Mouse (Mus musculus) kidney, embryonic 15.5 days (tissue): Measurements from ENCODE around the gene Pskh1. TPM values are rescaled to one million over a fixed set of nuclear protein-coding genes. Genes with fewer than 3 reads are reported as not detected.

ENCODE experiments used
- ATAC-seq: fragments of 200-750 bp; cut with Nextera tagmentation; replicated peaks from 2 replicates; pipeline ENCODE4 v1.8.0; 2017; ENCODE audit warnings: moderate TSS enrichment; ENCODE audit not compliant: low FRiP score
- H3K27ac ChIP-seq: fragments of 300-500 bp; sonication (generic); 2 replicates; pipeline ENCODE4 v1.5.1; 2015; ENCODE audit warnings: mild to moderate bottlenecking, inconsistent platforms
- H3K27me3 ChIP-seq: fragments of 300-500 bp; sonication (generic); 2 replicates; pipeline ENCODE4 v1.6.1; 2015; ENCODE audit warnings: inconsistent platforms
- H3K36me3 ChIP-seq: fragments of 300-500 bp; sonication (generic); 2 replicates; pipeline ENCODE4 v1.6.1; 2015; ENCODE audit warnings: inconsistent platforms
- H3K4me1 ChIP-seq: fragments of 300-500 bp; sonication (generic); 2 replicates; pipeline ENCODE4 v1.6.1; 2015; ENCODE audit warnings: inconsistent platforms
- H3K4me2 ChIP-seq: fragments of 300-500 bp; sonication (generic); 2 replicates; pipeline ENCODE4 v1.6.1; 2015; ENCODE audit warnings: moderate library complexity, mild to moderate bottlenecking, inconsistent platforms
- H3K4me3 ChIP-seq: fragments of 300-500 bp; sonication (generic); replicated peaks from 2 replicates; pipeline ENCODE4 v1.5.1; 2015; ENCODE audit warnings: mild to moderate bottlenecking, inconsistent platforms
- H3K9ac ChIP-seq: fragments of 300-500 bp; sonication (generic); 2 replicates; pipeline ENCODE4 v1.6.1; 2015; ENCODE audit warnings: mild to moderate bottlenecking, inconsistent platforms
- H3K9me3 ChIP-seq: fragments of 300-500 bp; sonication (generic); replicated peaks from 2 replicates; pipeline ENCODE4 v1.6.1; 2016; ENCODE audit warnings: inconsistent platforms
- WGBS: fragments of 180-500 bp; shearing (Covaris S2); methylation state at CpG from one replicate; pipeline ENCODE4 v1.1.7; 2015; ENCODE audit warnings: mixed read lengths; 5-methylcytosine and 5-hydroxymethylcytosine counted together
- polyA plus RNA-seq: library from polyadenylated mRNA; unstranded; fragments of >200 nt; fragmentation: Nextera tagmentation; extraction: Ambion mirVana; gene quantifications from 2 replicates; pipeline ENCODE4 v1.2.1, GENCODE M21; 2015

The Pskh1 gene
- polyA plus RNA-seq, 1 experiment from 2014 or later: 41.9 TPM

DNA sequence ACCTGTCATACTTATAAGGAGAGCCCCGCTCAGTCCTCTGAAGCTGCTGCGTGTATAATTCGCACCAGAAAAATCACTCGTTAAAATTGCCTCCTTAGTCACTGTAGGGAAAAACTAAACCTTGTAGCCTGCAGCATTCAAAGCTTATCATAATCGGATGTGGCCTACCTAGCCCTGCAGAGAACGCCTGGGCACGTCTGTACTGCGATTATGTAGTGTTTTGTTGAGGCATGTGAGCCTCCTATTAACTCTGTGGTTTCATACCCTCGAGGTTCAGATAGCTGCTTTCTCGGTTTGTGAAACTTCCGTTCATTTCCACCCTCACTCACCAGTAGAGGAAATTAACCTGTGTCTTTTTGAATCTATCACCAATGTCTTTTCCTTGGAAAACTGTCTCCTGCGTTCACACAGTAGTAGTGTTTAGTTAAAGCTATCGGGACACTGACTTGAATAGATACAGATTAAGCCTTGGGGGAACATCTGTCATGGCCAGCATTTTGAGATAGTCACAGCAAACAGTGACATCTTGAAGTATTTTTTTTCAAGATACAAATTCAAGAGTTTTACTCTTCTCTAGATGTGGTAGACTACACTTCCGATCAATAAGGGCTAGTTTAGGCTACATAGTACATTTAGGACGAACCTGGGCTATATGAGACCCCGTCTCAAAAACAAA is 838 bp downstream of the Pskh1 start:
- Histone ChIP-seq H3K27ac (peak overlapping the region; percentile 91), H3K4me1 (peaks cover 12% of the 10 kb centered on the region), H3K9me3 (no peaks in the 10 kb centered on the region), H3K36me3 (peaks cover 8% of the 10 kb centered on the region; the same call in 1 of the 2 replicates), H3K27me3 (no peaks in the 10 kb centered on the region), H3K4me2 (peak overlapping the region; percentile 72), H3K9ac (peak overlapping the region; percentile 100), H3K4me3 (peak overlapping the region; percentile 94)
- 30% methylated on average over 16 of the region's 16 CpGs for WGBS
- ATAC-seq: 0 out of 2 replicates have a peak, but pooled peaks have one; percentile 8

DNA sequence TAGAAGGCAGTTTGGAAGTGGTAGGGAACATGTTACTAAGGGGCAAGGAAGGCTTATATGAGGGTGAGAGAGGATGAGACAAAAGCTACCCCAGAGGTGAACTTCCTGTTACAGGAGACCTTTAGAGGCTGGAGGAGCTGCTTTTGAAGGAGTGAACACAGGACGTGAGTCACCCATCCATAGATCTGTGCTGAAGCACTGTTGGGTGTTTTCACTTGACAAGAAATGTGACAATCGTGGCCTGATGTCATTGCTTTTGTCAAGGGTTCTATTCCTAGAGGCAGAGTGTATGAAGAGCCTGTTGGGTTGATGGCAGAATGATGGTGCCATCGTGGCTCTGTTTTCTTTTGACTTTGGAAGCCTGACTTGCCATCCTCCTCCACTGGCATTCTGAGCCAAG is 19.1 kb downstream of the Pskh1 start:
- no peak overlapping the region for H3K27ac ChIP-seq
- 84% methylated on average over 3 of the region's 3 CpGs for WGBS
- H3K4me1 ChIP-seq: no peaks in the 10 kb centered on the region
- ATAC-seq: no peak
- no peak overlapping the region for H3K4me3 ChIP-seq
- no peak overlapping the region for H3K9ac ChIP-seq
- H3K27me3 ChIP-seq: no peaks in the 10 kb centered on the region
- no peaks in the 10 kb centered on the region for H3K9me3 ChIP-seq
- H3K4me2 ChIP-seq: no peak overlapping the region
- peaks cover 48% of the 10 kb centered on the region for H3K36me3 ChIP-seq

DNA sequence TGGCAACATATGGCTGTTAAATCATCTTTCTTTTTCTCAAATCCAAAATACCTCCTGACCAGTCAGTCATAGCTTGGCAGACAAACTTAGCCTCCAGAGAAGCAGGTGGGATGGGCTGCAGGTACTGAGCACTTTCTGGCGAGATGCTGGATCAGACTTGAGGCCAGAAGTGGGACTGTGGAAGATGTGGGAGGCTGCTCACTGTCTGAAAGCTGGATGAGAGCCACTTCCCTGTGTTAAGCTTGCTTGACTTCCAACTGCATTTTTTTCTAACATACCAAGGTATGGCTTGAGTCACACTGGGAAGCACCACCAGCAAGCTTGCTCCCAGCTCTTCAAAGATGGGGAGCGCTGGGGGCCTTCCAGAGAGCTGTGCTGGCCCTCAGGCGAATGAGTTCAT is 24.9 kb downstream of the Pskh1 start:
- Histone ChIP-seq H3K4me3 (no peak overlapping the region), H3K4me2 (no peak overlapping the region), H3K9ac (no peak overlapping the region), H3K27ac (no peak overlapping the region), H3K36me3 (peaks cover 34% of the 10 kb centered on the region), H3K27me3 (no peaks in the 10 kb centered on the region), H3K4me1 (no peaks in the 10 kb centered on the region), H3K9me3 (no peaks in the 10 kb centered on the region)
- whole genome bisulfite sequencing: 73% methylated on average over 3 of the region's 3 CpGs
- ATAC-seq: no peak

DNA sequence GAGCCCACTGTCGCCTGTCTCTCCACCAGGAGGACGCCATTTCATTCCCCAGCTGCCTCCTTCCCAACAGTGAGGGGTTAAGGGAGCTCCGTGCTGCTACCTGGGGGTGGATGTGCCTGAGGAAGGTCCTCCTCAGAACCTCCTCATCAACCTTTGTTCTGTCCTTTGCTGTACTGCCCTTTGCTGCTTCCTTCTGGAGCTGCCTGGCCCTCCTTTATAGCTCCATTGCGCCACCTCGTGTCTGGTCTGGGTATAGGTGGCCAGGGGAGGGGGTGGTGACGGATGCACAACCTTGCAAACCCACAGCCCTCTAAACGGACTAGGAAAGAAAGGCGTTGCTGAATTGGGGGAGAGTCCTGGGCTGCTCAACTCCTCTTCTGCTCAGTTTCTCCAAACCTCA is 30.4 kb downstream of the Pskh1 start:
- H3K4me1 ChIP-seq: peaks cover 1% of the 10 kb centered on the region; the same call in 1 of the 2 replicates
- H3K9ac ChIP-seq: no peak overlapping the region
- ATAC-seq: peak; percentile 31; the same call in 1 of the 2 replicates
- no peak overlapping the region for H3K4me2 ChIP-seq
- H3K27me3 ChIP-seq: no peaks in the 10 kb centered on the region
- no peaks in the 10 kb centered on the region for H3K9me3 ChIP-seq
- 25% methylated on average over 8 of the region's 8 CpGs for WGBS
- no peak overlapping the region for H3K27ac ChIP-seq
- H3K36me3 ChIP-seq: peaks cover 54% of the 10 kb centered on the region
- H3K4me3 ChIP-seq: no peak overlapping the region

DNA sequence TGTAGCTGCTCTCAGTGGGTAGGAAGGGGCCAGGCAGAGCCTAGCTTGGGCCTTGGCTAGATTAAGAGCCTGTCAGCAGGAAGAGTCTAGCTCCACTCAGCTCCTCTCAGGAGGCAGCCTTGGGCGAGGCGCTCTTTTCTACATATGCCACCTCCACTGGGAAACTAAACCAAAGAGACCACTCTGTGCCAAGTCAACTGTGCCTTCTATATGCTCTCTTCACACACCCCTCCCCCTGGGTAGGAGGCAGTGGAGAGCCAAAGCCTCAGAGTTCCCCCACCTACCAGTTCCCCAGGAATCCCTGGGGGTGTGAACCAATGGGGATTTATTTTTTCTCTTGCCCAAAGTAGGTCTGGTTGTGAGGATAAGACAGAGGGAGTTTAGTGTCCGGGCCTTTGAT is 31.0 kb downstream of the Pskh1 start:
- no peaks in the 10 kb centered on the region for H3K9me3 ChIP-seq
- H3K27ac ChIP-seq: no peak overlapping the region
- H3K4me2 ChIP-seq: no peak overlapping the region
- no peak overlapping the region for H3K4me3 ChIP-seq
- no peaks in the 10 kb centered on the region for H3K27me3 ChIP-seq
- no peak overlapping the region for H3K9ac ChIP-seq
- 93% methylated on average over 3 of the region's 3 CpGs for WGBS
- H3K4me1 ChIP-seq: peaks cover 7% of the 10 kb centered on the region
- H3K36me3 ChIP-seq: peaks cover 48% of the 10 kb centered on the region
- no peak for ATAC-seq

DNA sequence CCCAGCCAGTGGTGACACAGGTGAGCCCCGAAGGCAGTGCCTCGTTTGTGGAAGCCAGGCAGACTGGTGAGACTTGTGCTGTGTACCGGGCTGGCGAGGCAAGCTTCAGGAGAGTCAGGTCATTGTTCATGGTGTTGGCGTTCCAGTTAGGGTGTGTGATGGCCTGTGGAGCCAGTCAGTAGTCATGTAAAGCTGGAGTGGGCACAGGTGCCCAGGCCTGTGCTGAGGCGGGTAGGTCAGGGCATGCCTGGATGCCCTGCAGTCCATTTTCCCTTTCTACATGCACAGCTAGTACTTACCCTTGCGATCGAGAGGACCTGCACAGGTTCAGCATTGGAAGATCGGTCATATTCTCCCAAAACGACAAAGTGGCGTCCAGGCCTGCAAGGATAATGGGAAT is 32.3 kb downstream of the Pskh1 start:
- H3K27ac ChIP-seq: no peak overlapping the region
- WGBS: 88% methylated on average over 11 of the region's 11 CpGs
- peaks cover 12% of the 10 kb centered on the region for H3K4me1 ChIP-seq
- no peak for ATAC-seq
- no peak overlapping the region for H3K9ac ChIP-seq
- no peak overlapping the region for H3K4me3 ChIP-seq
- peaks cover 41% of the 10 kb centered on the region for H3K36me3 ChIP-seq
- no peak overlapping the region for H3K4me2 ChIP-seq
- H3K27me3 ChIP-seq: no peaks in the 10 kb centered on the region
- no peaks in the 10 kb centered on the region for H3K9me3 ChIP-seq

DNA sequence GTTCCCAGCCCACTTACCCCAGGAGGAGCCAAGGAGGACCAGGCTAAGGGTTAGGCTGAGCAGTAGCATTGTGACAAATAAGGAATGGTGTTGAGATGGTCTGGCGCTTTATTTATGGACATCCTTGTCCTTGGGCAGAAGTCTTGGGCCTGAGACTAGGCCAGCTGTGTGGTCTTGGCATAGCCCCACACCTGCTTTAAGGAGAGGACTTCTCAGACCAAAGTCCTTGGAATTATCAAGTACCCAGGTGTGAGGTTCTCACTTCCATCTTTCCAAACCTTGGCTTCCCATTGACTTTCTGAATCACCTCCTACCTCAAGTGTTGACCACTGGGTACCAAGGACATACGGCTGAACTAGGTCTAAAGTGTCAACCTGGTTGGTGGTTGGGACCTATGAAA is 33.5 kb downstream of the Pskh1 start, which contains the start of gene Ctrl:
Gene Ctrl (minus strand): TSS at position 101 of the 400 bp plus-strand sequence.
- 97% methylated on average over 2 of the region's 2 CpGs for WGBS
- H3K9ac ChIP-seq: no peak within 1 kb of the TSS
- no peak within 1 kb of the TSS for H3K4me3 ChIP-seq
- no peaks in the 10 kb centered on the region for H3K27me3 ChIP-seq
- no peaks in the 10 kb centered on the region for H3K9me3 ChIP-seq
- H3K4me1 ChIP-seq: peaks cover 22% of the 10 kb centered on the region
- H3K27ac ChIP-seq: no peak within 1 kb of the TSS
- H3K4me2 ChIP-seq: no peak within 1 kb of the TSS
- H3K36me3 ChIP-seq: peaks cover 39% of the 10 kb centered on the region
- no peak for ATAC-seq

DNA sequence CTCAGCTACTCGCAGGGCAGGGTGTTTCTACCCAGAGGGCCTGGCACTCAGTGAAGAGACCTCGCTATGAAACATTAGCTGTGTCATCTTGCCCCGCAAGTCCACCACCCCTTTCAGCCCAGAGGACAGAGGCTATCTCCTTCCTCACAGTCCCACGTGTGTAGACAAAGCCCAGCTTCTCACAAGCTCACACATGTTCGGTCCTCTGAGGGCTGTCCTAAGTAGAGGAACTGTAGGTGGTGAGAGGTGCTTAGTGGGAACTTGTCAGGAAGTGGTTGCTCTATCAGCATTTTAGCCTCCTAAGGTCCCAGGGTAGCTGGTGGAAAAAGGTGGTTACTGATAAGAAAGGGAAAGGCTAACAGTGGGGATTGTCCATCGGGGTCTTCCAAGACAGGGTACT is 34.9 kb downstream of the Pskh1 start:
- Histone ChIP-seq H3K36me3 (peaks cover 30% of the 10 kb centered on the region), H3K4me1 (peaks cover 22% of the 10 kb centered on the region), H3K27ac (no peak overlapping the region), H3K4me2 (no peak overlapping the region), H3K4me3 (no peak overlapping the region), H3K9me3 (no peaks in the 10 kb centered on the region), H3K27me3 (no peaks in the 10 kb centered on the region), H3K9ac (no peak overlapping the region)
- no peak for ATAC-seq
- WGBS: 83% methylated on average over 6 of the region's 6 CpGs

DNA sequence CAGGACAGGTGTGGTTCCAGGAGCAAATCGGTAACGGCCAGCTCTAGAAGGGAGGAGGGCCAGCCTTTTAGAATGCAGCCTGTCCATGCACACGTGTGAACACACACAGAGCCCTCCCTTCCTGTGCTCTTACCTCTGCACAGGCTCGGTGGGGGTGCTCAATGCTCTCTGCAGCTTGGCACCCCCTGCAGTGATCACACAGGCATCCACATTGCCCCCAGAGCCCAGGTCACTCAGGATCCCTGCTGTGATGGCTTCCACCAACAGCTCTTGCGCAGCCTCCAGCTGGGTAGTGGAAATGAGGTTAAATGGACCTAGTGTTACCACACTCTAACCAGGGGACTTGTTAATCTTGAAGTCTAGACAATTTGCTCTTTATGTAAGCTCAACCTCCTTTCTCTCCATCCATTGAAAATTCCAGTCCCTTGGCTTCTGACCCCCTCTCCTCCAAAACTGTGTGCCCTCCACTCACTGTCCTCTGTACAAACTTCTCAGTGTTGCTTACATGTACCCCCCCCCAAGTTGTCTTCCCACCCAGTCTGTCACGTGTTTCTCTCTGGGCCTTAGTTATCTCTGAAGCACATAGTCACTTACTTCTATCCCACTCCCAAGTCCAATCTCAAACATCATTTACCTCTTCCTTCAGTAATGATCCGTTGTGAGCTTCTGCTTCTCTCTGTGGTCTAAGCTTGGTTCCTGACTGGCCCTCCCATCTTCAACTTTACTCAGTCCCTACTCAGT is 35.8 kb downstream of the Pskh1 start:
- Histone ChIP-seq H3K9ac (peak overlapping the region; percentile 68), H3K4me1 (peaks cover 22% of the 10 kb centered on the region), H3K9me3 (no peaks in the 10 kb centered on the region), H3K27ac (peak overlapping the region; percentile 91), H3K4me2 (peak overlapping the region; percentile 97), H3K27me3 (no peaks in the 10 kb centered on the region), H3K4me3 (peak overlapping the region; percentile 92), H3K36me3 (peaks cover 26% of the 10 kb centered on the region)
- WGBS: 28% methylated on average over 7 of the region's 7 CpGs
- no peak for ATAC-seq

DNA sequence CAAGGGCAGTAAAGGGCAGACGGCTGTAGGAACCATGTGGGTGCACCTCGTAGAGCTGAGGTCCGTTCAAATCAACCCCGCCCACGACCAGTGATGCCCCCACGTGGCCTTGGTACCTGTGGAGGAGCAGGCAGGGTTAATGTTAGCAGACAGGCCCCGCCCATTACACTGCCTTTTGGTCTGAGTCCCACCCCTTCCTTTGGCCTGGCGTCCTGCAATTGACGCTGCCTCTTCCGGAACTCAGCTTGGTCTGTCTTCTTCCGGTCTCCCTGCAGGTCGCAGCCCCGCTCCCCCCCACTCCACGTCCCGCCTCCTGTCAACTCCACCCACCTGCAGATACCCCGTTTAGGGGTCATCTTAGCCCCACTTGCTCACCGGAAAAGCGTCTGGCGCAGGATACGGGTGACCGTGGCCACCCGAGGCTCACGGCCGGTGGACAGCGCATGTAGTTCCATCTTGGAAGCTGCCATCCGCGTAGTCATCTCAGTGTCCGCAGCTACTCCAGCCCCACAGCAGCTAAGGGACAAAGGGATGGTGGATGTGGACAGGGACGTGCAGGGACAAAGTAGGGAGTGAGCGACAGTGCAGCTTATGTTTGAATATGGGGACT is 36.7 kb downstream of the Pskh1 start:
- peaks cover 23% of the 10 kb centered on the region for H3K36me3 ChIP-seq

DNA sequence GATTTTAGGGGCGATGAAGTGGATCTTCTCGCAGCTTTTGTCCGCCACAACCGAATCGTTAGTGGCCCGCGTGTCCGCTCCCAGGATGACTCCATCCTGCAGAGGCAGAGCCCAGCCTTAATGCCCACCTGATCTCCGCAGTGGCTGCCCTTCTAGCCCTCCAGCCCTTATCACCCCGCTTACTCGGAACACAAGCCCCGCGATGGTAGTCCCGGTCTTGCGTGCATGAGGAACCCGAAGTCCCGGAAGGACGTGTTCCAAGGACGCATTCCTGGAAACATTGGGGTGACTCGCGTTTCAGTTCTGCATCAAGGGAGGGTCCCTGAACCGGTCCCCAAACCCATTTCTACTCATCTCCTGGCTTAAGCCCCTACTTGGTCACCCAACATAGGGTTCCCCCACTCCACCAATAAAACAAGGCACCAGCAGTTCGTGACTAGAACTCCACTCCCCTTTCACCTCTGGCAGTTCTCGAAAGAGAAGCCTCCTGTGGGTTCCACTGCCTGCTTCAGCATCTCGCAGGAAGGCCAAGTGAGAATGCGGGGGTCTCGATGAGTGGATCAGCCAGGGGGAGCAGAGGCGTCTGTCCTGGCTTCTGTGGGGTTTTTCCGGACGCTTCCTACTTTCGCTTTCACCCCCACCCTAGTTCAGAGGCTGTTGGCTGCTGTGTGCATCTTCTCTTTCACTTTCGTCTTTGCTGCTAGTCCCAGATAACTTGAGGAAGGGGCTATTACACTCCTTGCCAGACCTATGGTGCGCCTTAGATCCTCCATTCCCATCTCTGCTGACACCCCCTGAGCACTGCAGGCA is 37.5 kb downstream of the Pskh1 start:
- Histone ChIP-seq H3K27me3 (no peaks in the 10 kb centered on the region), H3K9me3 (no peaks in the 10 kb centered on the region), H3K9ac (peak overlapping the region; percentile 68), H3K36me3 (peaks cover 17% of the 10 kb centered on the region), H3K27ac (peak overlapping the region; percentile 91), H3K4me2 (peak overlapping the region; percentile 97), H3K4me3 (peak overlapping the region; percentile 92), H3K4me1 (peaks cover 22% of the 10 kb centered on the region)
- under 1% methylated on average over 33 of the region's 33 CpGs for WGBS
- no peak; the same call in none of the 2 replicates for ATAC-seq

More for the DNA sequence above, 36.7 kb downstream of the Pskh1 start:
- ATAC-seq: peak; percentile 92
- peak overlapping the region; percentile 91 for H3K27ac ChIP-seq
- H3K4me1 ChIP-seq: peaks cover 22% of the 10 kb centered on the region
- H3K4me3 ChIP-seq: peak overlapping the region; percentile 92
- no peaks in the 10 kb centered on the region for H3K9me3 ChIP-seq
- peak overlapping the region; percentile 97 for H3K4me2 ChIP-seq
- no peaks in the 10 kb centered on the region for H3K27me3 ChIP-seq
- under 1% methylated on average over 30 of the region's 30 CpGs for WGBS
- H3K9ac ChIP-seq: peak overlapping the region; percentile 68
